Mouse (Mus musculus) cerebellum, postnatal 36 days (tissue): ENCODE data around the gene Nceh1.

Experiments used
- DNase-seq, 2 experiments: peaks; one replicate each; pipeline ENCODE4 v3.0.0; 2021 to 2022; ENCODE audit warnings: mixed read lengths in 2 of 2

Gene Nceh1

DNA sequence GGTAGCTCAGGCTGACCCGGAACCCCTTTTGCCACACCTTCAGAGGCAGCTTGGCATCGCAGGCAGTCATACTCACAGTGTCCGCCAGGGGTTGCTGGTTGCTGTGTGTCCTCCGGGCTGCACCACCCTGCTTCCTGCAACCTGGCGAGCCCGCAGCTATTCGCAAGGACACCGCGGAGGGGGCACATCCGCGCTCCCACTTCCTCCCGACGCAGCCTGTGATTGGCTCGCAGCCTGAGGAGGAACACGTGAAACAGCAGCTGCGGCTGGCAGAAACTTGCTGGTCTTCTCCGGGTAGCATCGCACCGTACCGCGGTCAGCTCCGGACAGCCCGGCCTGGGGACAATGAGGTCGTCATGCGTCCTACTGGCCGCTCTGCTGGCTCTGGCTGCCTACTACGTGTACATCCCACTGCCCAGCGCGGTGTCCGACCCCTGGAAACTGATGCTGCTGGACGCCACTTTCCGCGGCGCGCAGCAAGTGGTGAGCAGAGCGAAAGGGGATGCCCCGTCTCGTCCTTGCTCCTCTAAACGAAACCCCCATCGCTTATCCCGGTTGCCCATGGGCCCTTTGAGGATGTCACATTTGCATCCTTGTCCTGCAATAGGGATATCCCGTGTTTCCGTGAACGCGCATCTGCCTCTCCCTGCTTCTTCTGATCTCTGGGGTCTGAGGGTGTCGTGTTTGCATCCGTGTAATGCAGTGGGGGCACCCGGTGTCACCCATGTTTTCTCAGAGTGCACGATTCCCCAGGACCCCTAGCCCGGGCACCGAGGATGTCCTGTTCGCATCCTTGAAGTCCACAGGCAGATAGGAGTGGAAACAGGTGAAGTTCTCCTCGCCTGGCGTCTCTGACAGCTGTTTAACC is at the start of gene Nceh1:
Gene Nceh1 (plus strand): TSS at position 233 of the 868 bp plus-strand sequence.
- DNase-seq: peak; percentile 96 to 97

DNA sequence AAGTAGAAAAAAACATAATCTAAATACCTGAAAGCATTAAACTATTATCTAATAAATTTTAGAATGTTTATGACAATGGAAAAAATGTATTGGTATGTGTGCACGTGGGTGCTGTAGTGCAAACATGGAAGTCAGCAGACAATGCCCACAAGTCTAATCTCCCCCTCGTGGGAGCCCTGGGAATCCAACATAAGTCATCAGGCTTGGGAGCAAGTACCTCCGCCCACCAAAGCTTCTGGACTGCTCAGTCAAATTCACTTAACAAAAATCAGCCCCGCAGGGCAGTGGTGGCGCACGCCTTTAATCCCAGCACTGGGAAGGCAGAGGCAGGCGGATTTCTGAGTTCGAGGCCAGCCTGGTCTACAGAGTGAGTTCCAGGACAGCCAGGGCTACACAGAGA is 42.7 kb upstream of the Nceh1 start:
- no peak for DNase-seq

DNA sequence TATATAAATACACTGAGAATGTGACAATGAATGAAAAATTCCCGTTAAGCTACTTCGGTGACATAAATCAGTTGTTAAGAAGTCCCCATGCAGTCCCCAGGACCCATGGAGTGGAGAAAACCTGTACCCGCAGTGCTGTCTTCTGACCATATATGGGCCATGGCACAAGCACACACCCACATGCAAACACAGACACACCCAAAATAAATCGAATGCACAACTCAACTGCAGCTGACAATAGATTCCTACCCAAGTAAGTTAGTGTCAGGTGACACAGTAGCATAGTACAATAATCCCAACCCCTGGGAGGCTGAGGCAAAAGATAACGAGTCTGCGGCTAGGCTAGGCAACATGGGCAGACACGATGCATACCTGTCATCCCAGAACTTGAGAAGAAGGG is 39.2 kb upstream of the Nceh1 start:
- no peak for DNase-seq

DNA sequence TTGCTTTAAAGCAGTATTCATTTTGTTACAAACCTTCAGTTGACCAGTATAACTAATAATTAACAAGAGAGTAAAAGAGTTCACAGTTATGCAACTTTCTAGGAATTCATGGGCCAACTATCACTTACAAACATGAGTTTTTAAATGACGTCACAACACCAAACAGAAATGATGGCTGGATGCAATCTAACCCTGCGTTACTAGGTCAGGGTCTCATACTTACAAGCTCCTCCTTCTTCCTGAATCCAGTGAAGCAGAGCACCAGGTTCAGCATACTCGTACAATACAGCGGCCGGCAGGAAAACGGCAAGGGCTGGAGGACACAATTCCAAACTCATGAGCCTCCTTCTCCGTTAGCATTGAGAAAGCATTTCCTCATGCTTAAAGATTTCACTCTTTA is 37.0 kb upstream of the Nceh1 start:
- no peak for DNase-seq

DNA sequence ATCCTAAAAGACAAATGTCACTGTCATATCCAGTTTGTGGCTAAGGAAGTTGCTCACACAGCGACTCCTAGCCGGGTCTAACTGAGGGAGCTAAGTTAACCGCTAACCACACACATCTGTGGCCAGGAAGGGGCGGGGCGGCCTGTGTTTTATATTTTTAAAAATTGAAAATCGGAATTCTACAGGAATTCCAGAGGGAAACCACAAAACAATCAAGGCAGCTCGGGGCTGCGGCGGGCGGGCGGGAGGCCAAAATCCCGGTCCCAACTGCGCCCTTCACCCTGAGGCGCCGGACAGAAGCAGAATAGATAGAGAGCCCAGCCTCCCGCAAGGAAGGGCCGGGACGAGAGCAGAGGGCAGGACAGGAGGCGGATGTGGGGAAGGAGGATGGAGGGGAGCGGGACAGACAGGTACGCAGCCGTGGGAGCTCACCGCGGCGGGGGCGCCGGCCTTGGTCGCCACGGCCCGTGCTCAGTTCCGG is 29.5 kb upstream of the Nceh1 start:
- no peak for DNase-seq

DNA sequence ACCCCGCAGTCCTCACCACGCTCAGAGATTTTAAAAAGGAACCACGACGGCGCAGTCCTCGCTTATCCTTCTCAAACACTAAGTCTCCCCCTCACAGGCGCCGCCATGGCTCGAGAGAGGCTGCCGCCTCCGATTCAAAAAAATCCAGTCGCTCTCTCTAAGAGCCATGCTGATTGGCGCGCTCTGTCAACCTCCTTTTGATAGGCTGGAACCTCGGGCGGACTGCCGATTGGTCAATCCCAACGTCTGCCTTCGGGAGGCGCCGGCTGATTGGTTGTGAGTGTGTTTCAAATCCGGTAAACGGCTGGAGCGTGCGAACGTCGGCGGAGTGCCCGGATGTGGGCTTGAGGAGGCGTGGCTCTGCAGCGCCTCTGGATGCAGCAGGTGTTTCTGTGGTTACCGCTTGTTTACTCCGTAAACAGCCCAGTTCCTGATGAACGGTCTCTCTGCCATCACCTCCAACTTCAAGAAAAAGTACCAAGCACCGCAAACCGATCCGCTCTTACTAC is 29.0 kb upstream of the Nceh1 start, which contains the start of gene Ect2:
Gene Ect2 (minus strand): TSS at position 178 of the 509 bp plus-strand sequence.
- peak; percentile 98 to 99 for DNase-seq

DNA sequence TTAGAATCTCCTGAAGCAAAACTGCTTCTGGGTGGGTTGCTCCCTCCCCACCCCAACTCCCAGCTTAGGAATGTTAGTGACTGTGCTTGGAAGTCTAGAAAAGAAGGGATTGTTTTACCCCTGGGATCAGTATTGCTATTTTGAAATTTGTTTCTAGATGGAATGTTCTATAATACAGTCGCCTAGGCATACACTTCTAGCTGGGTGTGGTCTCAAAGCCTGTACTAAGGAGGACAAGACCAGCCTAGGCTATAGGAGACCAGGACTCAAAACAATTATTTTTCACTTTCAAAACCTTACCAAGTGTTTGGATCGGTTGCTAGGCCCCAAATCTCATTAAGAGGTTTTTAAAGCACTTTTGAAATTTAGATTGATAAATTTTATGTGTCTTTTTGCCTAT is 28.5 kb upstream of the Nceh1 start:
- DNase-seq: no peak

DNA sequence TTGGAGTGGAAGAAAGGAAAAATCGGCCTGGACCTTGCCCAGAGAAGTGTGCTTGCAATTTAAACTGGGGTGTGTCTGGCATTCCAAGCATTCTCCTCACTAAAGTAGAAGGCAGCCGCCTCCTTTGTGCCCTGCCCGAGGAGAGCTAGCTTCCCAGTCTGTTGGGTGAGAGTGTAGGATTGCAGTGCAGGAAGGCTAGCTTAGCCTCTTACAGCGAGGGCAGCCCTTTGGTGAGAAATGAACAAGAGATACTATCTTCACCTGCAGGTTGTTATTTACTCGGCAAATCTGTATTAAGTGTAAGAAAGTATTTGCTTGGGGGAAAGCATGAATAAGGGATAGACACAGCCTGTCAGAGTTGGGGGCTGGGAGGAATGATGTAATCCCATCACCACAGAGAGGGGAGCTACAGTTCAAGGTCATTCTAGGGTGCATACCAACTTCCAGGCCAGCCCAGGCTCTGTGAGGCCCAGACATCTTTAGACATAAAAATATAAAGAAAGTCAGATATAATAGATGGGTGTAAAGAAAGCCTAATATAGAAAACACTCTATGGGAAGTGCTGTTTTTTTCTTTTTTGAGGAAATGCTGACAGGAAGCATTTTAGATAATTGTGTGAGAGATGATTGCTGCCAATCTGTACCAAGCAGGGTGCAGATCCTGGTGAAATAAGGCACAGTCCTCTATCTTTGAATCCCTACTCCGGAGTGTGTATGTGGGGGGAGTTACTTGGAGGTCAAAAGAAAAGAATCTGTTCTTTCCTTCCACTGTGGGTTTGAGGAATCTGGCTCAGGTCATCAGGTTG is 27.5 kb upstream of the Nceh1 start:
- DNase-seq: no peak

DNA sequence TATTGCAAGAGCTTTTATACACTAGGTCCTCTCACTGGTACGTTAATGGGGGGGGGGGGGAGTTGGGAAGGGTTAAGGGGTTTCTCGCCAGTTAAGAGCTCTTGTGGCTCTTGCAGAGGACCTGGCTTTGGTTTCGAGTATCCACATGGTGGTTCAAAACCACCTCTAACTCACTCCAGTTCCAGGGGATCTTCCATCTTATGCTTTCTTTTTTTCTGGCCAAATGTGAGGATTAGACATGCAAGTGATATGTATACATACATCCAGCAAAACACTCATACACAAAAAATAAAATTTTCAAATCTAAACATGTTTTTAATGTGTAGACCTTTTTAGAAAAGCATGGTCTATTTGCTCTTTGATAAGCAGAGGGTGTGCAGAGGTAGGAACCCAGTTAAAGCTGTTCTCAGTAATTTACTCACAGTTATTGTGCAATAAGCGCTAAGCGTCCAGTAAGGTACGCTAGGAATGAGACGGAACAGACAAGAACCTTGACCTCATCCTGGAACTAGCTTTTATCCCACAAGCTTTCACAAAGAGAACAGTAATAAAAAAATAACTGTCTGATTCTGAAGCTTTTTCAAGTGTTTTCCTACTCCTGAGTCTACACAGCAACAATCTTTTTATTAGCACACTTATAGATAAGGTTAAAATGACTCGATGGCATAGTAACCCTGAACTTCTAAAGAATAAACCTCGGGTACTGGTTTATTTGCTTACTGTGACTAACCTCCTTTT is 26.7 kb upstream of the Nceh1 start:
- DNase-seq: no peak

DNA sequence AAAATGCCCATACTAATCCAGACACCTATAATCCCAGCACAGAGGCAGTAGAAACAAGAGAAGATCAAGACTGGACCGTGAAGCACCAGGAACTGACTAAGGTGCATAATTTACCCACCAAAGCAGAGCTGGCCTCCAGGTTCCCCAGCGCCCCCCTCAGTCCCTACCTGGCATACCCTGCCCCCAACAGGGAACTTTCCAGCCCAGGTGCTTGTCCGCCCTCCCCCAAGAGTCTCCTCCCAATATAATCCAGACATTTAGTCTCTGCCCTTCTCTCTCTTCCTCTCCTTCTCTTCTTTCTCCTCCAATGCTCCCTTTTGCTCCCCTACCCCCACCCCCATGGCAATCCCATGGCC is 26.2 kb upstream of the Nceh1 start:
- no peak for DNase-seq

DNA sequence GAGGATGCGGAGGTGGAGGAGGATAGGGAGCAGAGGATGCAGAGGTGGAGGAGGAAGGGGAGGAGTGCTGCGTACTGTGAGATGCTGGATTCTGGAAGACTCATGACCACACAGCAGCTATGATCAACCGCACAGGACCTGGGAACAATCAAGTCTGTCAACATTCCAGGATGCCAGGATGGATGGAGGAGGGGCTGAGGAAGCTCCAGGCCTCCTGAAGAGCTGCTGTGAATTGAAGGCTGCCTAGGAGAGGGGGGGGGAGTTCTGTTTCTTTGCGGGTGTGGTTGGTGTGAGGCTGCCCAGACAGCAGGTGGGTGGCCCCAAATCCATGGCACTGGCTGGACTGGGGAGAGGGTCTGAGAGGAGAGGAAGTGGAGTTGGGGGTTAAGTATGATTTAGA is 23.9 kb upstream of the Nceh1 start:
- DNase-seq: no peak

DNA sequence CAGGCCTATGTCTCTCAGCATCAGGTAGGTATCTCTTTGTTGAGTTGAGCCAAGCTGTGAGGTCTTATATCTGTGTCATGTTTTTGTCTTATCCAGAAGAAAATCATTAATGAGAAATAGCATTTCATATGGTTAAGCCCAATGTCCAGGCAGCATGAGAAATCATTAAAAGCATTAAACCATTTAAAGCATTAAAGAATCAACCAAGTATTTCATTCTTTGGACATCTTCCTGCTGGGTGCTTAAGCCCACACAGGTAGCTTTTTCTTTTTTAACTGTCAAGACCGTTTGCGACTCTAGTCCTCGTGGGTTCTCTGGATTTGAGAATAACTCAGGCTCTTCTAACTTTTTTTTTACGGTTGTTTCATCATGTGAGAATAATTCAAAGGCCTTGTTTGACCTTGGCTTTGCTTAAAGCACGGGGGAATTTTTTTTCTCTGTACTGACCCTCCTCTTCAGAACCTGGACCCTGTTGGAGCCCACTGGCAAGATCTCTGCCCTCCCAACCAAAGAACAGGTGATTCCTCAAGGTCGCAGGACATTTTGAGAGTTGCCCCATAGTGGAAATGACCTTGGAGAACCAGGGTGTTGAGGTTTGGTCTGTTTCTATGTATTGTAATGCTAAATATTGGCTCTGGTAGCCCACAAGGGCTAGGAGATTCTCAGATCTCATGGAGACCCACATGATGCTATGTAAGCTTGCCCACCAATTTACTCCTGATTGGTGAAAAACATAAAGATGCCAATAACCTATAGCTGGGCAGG is 20.9 kb upstream of the Nceh1 start:
- DNase-seq: no peak

DNA sequence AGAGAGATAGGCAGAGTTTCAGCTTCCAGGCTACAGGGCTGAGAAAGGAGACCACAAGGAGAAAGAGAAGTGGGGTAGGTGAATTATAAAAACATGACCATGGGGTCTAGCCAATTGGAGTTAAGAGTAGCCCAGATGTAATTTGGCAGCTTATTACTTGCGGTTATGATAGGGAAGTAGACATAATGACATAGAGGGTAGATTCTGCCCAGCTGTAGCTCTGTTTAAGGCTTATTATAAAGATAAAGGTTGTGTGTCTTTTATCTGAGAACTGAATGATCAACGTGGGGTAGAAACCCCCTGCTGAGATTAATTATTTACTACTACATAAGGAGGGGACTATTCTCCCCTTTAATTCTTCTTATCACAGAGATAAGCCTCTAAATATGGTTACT is 20.4 kb upstream of the Nceh1 start:
- no peak for DNase-seq

DNA sequence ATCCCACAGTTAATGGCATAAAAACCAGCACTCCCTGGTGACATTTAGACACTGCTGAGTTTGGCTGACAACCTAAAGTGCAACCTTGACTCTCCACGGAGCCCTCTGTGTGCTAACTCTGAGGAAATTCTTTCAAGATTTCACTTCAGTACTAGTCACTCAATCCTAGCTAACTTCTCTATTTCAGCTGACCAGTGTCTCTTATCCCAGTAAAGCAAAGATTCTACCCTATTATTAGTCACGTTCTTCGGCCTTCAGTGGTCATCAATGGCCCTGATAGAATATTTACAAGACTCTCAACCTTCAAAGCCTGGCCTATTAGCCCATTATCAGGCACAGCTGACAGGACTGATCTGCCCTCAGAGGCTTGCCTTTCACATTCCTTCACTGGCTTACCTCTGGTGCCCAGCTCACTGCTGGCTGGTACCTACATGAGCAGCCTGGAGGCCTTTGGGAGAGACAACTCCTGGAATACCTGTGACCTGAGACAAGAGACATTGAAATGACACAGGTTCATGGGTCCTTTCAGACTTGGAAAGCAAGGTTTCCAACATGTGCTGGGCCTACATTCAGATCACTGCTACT is 17.2 kb upstream of the Nceh1 start:
- DNase-seq: no peak

DNA sequence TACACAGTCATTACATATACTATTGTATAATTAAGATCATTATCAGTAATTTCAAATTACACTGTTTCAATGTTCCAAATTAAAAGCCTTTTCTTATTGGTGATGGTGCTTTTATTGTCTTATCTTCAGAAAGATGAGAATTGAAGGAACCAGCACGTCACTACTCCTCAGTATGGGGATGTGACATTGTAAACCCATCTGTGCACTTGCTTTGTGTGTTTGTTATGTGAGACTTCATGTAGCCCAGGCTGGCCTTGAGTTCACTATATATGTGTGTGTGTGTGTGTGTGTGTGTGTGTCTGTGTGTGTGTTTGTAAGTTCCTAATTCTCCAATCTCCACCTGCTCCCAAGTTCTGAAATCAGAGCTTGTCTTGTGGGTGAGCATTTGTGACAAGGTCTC is 12.5 kb upstream of the Nceh1 start:
- no peak for DNase-seq

DNA sequence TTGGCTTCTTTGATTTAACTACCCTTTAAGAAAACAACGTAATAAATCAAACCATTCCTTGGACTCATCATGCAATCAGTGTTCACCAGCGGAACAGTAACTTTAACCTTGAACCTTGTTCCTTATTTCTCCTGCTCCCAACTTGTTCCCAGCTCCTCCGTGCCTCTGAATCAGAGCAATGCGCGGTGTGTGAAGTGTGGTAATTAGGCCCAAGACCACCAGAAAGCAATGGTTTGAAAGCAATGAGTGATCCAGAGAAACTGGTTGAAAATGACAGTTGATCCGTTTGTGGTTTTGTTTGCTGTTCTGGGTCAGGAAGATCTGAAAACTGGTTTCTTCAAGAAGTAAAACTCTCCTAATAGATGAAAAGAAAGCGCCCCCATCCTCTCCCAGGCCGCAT is 3.1 kb upstream of the Nceh1 start:
- DNase-seq: no peak

DNA sequence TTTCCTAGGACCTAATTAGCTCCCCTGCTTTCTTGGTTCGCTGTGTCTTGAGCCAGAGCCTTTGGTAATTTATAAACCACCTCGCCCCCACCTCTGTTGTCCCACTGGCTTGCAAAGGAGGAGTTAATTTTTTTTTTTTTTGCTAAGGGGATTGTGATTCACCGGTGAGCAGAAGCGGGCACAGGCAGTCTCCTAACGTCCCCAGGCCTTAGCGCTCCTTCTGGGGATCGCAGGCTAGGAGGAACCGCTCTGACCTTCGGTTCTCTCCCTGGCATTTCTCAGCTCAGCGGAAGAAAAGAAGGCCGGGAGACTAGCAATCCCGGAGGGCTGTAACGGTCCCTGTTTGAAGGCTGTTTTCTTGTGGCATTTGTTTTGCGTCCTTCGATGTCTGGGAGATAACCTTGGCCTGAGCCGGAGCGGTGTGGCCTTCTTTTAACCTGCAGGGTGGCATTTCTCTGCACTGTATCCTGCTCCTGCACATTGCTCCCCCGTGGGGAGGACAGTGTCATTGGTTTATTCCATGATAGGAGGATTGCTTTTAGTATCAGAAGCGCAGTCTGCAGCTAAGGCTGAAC is 923 bp downstream of the Nceh1 start:
- DNase-seq: peak; percentile 61 to 68

DNA sequence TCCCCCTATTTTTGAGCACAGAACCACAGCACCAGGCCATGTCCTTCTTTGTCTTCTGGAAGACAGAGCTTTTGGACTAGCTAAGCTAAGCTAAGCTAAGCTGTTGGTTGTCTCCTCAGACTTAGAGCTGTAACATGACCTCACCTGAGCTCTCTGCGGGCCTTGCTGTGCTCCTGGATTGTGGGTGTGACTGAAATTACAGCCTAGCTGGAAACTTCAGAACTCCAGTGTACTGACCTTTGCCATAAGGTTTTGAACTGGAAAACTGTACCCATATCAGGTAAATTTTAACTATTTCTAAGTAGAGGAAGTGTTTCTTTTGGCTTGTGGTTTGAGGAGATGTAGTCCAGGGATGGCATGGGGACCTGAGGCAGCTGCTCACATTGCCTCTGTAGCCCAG is 5.6 kb downstream of the Nceh1 start:
- DNase-seq: no peak

DNA sequence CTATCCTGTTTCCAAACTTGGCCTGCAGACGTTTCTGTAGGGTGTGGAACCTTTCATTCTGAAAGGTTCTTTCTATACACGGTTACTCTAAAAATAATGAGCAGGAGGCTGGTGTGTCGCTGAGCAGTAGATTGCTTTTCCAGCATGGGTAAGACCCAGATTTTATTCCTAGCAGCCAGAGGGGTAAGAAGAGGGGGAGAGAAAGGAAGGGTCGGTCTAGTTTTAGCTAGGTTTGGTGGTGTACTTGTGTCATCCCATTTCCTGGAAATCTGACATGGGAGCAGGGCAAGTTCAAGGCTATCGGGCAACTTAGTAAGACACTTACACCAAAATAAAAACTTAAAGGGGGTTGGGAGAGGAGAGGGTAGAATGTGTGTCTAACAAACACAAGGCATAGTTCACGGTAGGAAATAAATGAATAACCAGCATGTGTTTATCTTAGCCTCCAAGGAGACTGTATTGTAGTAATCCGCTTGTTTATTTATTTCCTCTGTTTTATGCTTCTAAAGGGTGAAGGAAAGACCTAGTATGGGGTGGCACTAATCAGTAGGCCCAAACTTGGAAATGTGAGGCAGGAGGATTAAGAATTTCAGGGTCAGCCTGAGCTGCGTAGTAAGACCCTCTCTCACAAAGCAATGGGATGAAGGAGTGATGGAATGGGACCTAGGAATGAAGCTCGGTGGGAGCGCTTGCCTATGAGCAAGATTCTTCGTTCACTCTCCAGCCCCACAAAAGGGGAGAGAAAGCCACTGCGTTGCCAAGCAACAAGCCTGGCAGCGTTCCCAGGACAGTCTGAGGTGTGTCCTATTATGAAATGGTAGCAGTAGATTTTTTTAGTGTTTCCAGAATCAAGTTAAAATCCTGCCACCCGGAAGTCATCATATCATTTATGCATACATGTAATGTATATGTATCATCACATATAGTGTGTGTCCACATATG is 6.8 kb downstream of the Nceh1 start:
- peak; percentile 43 to 55 for DNase-seq

DNA sequence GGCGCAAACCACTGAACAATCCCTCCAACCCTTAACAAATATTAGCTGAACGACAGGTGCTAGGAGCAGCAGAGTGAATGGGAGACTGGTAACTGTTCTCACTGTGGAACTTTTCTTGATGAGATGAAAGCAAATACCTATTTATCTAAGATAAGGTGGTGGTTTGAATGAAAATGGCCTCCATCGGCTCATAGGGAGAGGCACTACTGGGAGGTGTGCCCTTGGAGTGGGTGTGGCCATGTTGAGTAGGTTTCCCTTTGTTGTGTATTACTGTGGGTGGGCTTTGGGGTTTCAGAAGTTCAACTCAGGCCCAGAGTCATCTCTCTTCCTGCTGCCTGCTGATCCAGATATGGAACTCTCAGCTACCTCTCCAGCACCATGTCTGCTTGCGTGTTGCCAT is 8.1 kb downstream of the Nceh1 start:
- no peak for DNase-seq
